ENCODE assay signal across 11 mouse cellular contexts in genomic region chr12:85262489-85262888, GRCm38 (mm10). TPM values are rescaled to one million over a fixed set of nuclear protein-coding genes. Genes with fewer than 3 reads are reported as not detected.
A peak's percentile ranks its signal among the peaks of the same experiment; 100 is the strongest.
DNase-seq lines count a peak whose midpoint lies in the region; ATAC-seq lines count a peak whose summit lies in the region.
"Had no signal": no experiment of that assay in that cellular context is flagged by ENCODE, and none has a peak within 500 bp of the region (broad histone marks: within the 10 kb centered on the region; RNA-seq: fewer than 3 reads in every experiment).

No protein-coding gene starts in this region.

- no peak for ATAC-seq in forebrain, embryonic 13.5 days

- peaks cover 17% of the 10 kb centered on the region; the same call in 1 of the 2 replicates for H3K36me3 ChIP-seq in embryonic facial prominence, embryonic 10.5 days (replicated peaks)
- H3K36me3 ChIP-seq in limb, embryonic 10.5 days = peaks cover 4% of the 10 kb centered on the region
- peaks cover 16% of the 10 kb centered on the region; the same call in 1 of the 2 replicates for H3K36me3 ChIP-seq in forebrain, embryonic 13.5 days (ENCODE audit: poor library complexity, severe bottlenecking)

- H3K4me3 ChIP-seq in embryonic facial prominence, embryonic 10.5 days = no peak overlapping the region
- H3K4me3 ChIP-seq in limb, embryonic 10.5 days = no peak overlapping the region
- H3K4me3 ChIP-seq in forebrain, embryonic 13.5 days = no peak overlapping the region

- no peaks in the 10 kb centered on the region for H3K9me3 ChIP-seq in embryonic facial prominence, embryonic 10.5 days
- H3K9me3 ChIP-seq in limb, embryonic 10.5 days (replicated peaks) = no peaks in the 10 kb centered on the region
- no peaks in the 10 kb centered on the region for H3K9me3 ChIP-seq in forebrain, embryonic 13.5 days (replicated peaks)

- H3K27ac ChIP-seq in embryonic facial prominence, embryonic 10.5 days (replicated peaks) = peak overlapping the region; percentile 66
- H3K27ac ChIP-seq in limb, embryonic 10.5 days = peak overlapping the region; percentile 73
- no peak overlapping the region for H3K27ac ChIP-seq in forebrain, embryonic 13.5 days

- DNase-seq in kidney, postnatal 14 days = peak; percentile 38
- no peak for DNase-seq in kidney, postnatal 25 days
- DNase-seq in brain, adult 2 months (ENCODE audit: low read depth, low spot score) = peak; percentile 73
- DNase-seq in embryonic facial prominence, embryonic 10.5 days (ENCODE audit: low spot score) = peak; percentile 71
- DNase-seq in limb, embryonic 10.5 days (ENCODE audit: low spot score) = peak; percentile 71
- DNase-seq in thymus, postnatal 25 days = no peak
- no peak for DNase-seq in thymus, adult 18-20 months
- DNase-seq: adrenal gland, postnatal 10 days; gastrocnemius, postnatal 25 days; left cerebral cortex, postnatal 4 days had no signal

- no peaks in the 10 kb centered on the region for H3K27me3 ChIP-seq in embryonic facial prominence, embryonic 10.5 days (replicated peaks; ENCODE audit: low read depth, poor library complexity, severe bottlenecking)
- no peaks in the 10 kb centered on the region for H3K27me3 ChIP-seq in limb, embryonic 10.5 days (ENCODE audit: low read depth, poor library complexity, severe bottlenecking)
- H3K27me3 ChIP-seq in forebrain, embryonic 13.5 days = no peaks in the 10 kb centered on the region

- no peak overlapping the region for H3K9ac ChIP-seq in forebrain, embryonic 13.5 days

- 41% methylated on average over 10 of the region's 10 CpGs for WGBS in embryonic facial prominence, embryonic 10.5 days
- WGBS in limb, embryonic 10.5 days = 47% methylated on average over 10 of the region's 10 CpGs
- 55% methylated on average over 10 of the region's 10 CpGs for WGBS in forebrain, embryonic 13.5 days

- H3K4me1 ChIP-seq in embryonic facial prominence, embryonic 10.5 days = peaks cover 35% of the 10 kb centered on the region
- H3K4me1 ChIP-seq in limb, embryonic 10.5 days = peaks cover 38% of the 10 kb centered on the region
- peaks cover 3% of the 10 kb centered on the region; the same call in 1 of the 2 replicates for H3K4me1 ChIP-seq in forebrain, embryonic 13.5 days

- H3K4me2 ChIP-seq in forebrain, embryonic 13.5 days = no peak overlapping the region

RNA-seq across cellular contexts. Expression of gene Mlh3, which starts 7.9 kb away (rescaled TPM):
- polyA plus RNA-seq in embryonic facial prominence, embryonic 10.5 days (2016; fragmentation: Nextera tagmentation; extraction: Ambion mirVana) = 7.6 and 8.2 TPM in 2 replicates
- polyA plus RNA-seq in limb, embryonic 10.5 days (2016; fragmentation: Nextera tagmentation; extraction: Ambion mirVana) = 7.0 and 8.2 TPM in 2 replicates
- polyA plus RNA-seq in forebrain, embryonic 13.5 days (2015; fragmentation: Nextera tagmentation; extraction: Ambion mirVana) = 7.5 and 9.8 TPM in 2 replicates

RNA-seq across cellular contexts. Expression of gene Acyp1, which starts 25.7 kb away (rescaled TPM):
- polyA plus RNA-seq in embryonic facial prominence, embryonic 10.5 days (2016; fragmentation: Nextera tagmentation; extraction: Ambion mirVana) = 47.3 and 50.6 TPM in 2 replicates
- 47.2 and 54.2 TPM in 2 replicates for polyA plus RNA-seq in limb, embryonic 10.5 days (2016; fragmentation: Nextera tagmentation; extraction: Ambion mirVana)
- polyA plus RNA-seq in forebrain, embryonic 13.5 days (2015; fragmentation: Nextera tagmentation; extraction: Ambion mirVana) = 69.2 and 75.7 TPM in 2 replicates

RNA-seq across cellular contexts. Expression of gene Zc2hc1c, which starts 25.9 kb away (rescaled TPM):
- 0.90 and 0.92 TPM in 2 replicates for polyA plus RNA-seq in embryonic facial prominence, embryonic 10.5 days (2016; fragmentation: Nextera tagmentation; extraction: Ambion mirVana)
- polyA plus RNA-seq in limb, embryonic 10.5 days (2016; fragmentation: Nextera tagmentation; extraction: Ambion mirVana) = 0.68 and 0.91 TPM in 2 replicates
- polyA plus RNA-seq in forebrain, embryonic 13.5 days (2015; fragmentation: Nextera tagmentation; extraction: Ambion mirVana) = 1.0 and 1.4 TPM in 2 replicates

RNA-seq across cellular contexts. Expression of gene Eif2b2, which starts 43.2 kb away (rescaled TPM):
- 119 and 122 TPM in 2 replicates for polyA plus RNA-seq in embryonic facial prominence, embryonic 10.5 days (2016; fragmentation: Nextera tagmentation; extraction: Ambion mirVana)
- 126 and 133 TPM in 2 replicates for polyA plus RNA-seq in limb, embryonic 10.5 days (2016; fragmentation: Nextera tagmentation; extraction: Ambion mirVana)
- polyA plus RNA-seq in forebrain, embryonic 13.5 days (2015; fragmentation: Nextera tagmentation; extraction: Ambion mirVana) = 93.1 and 100 TPM in 2 replicates

Comparison
In these comparisons a context has a peak if more than half of its experiments do, and no peak if none do; other contexts are left out.
1. DNase-seq: peak in kidney, postnatal 14 days (single experiment), brain, adult 2 months (single experiment), embryonic facial prominence, embryonic 10.5 days (single experiment) and limb, embryonic 10.5 days (single experiment); none in kidney, postnatal 25 days (0 of 2), thymus, postnatal 25 days (single experiment) and thymus, adult 18-20 months (0 of 2).